Mouse (Mus musculus) ovary, adult 18-20 months (tissue): ENCODE measurements around the gene Myo15.
"Not testable (repeated sequence)": the region's sequence is repeated elsewhere in the genome, so short reads cannot be mapped to it uniquely, and the experiment has no call there.

ENCODE experiments used
- DNase-seq: peaks from one replicate; pipeline ENCODE4 v3.0.0; 2022; ENCODE audit warnings: low spot score, mixed read lengths

The Myo15 gene

GRCm38 (mm10) chr11:60508950-60509349, 39.8 kb downstream of the Myo15 start:
- DNase-seq, result no peak

DNA sequence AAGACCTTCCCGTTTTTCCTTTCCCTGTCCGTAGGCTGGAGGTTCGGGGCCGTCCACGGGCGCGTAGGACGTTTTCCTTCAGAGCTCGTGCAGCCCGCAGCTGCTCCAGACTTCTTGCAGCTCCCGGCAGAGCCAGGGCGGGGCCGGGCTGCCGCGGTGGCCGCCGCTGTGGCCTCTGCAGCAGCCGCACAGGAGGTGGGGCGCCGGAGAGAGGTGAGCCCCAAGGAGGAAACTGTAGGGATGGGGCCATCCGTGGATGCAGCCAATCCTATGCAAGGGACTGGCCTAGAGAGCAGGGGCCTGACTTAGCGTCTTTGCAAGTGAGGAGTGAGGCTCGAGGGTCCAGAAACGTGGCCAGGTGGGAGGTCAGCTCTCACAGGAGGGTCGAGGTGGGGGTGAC, 40.4 kb downstream of the Myo15 start:
- no peak for DNase-seq

DNA sequence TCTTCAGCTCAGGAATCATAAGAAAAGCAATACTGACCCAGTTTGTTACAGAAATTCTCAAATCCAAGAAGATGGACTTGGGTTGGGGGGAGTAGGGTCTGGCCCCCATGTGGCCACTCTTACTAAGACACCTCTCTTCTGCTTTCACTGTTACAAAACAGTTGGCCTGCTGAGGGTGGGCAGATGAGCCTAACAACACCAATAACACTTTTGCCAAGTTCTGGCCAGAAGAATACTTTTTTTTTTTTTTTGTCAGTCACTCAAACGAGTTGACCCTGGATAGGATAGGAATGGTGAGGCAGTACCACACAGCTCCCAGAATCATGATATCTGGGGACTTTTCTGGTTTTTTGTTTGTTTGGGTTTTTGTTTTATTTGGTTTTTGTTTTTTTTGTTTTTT, 42.8 kb downstream of the Myo15 start:
- DNase-seq, result no peak

DNA sequence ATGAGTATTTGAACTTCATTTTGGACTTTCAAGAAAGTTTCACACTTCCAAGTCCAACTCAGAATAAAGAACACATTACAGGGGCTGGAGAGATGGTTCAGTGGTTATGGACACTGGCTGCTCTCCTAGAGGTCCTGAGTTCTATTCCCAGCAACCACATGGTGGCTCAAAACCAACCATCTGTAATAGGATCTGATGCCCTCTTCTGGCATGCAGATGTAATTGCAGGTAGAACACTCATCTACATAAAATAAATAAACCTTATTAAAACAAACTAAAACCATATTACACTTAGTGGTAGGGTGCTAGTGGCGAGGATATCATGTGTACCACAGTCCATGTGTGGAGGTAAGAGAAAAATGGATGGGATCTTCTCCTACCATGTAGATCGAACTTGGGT, 43.4 kb downstream of the Myo15 start:
- no peak for DNase-seq

DNA sequence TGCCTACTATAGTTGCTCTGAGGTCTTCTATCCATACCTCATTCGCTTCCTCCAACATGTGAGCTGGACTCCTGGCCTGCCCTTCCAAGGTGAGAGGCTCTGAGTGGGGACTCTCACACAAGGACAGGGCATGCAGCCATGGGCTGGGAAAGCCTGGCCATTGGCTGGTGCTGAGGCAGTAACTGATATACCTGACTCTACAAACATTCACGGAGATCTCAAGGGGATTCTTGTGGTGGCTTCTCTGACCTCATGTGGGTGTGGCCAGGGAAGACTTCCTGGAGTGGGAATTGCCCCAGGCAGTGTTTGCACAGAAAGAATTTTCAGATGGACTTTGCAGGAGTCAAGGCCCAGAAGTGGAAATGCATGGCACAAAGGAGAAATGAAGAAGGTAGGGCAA, 45.8 kb downstream of the Myo15 start:
- DNase-seq, result no peak

DNA sequence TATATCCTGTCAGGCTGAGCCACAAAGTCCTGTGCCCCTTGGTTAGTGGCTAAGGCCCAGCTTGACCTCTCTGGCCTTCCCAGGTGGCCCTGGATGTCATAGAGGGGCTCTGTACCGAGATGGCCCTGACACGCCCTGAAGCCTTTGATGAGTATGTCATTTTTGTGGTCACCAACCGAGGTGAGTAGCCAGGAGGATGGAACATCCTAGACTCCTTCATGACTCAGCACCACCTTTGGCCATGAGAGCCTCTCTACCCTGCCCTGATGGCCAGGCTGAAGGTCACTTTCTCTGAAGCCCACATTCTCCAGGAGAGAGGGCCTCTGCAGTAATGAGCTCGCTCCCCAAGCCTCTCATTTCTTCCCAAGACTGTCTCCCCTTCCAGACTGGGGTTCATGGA, 49.2 kb downstream of the Myo15 start:
- no peak for DNase-seq

DNA sequence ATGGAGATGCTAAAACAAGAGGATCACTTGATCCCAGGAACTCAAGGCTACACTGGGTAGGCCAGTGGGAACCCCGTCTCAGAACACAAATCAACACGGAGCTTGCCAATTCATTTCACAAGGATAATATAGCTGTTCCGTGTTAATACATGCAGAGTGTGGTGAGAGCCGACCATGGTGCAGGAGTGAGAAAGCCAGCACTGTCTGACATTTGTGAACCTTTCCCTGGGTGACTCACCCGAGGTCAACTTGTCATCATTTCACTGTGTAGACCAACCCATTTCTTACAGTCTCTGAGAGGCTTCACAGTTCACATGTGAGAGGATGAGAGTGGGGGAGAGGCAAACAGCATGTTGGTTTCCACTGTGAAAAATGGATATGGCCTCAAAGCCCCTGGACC, 52.9 kb downstream of the Myo15 start:
- no peak for DNase-seq

DNA sequence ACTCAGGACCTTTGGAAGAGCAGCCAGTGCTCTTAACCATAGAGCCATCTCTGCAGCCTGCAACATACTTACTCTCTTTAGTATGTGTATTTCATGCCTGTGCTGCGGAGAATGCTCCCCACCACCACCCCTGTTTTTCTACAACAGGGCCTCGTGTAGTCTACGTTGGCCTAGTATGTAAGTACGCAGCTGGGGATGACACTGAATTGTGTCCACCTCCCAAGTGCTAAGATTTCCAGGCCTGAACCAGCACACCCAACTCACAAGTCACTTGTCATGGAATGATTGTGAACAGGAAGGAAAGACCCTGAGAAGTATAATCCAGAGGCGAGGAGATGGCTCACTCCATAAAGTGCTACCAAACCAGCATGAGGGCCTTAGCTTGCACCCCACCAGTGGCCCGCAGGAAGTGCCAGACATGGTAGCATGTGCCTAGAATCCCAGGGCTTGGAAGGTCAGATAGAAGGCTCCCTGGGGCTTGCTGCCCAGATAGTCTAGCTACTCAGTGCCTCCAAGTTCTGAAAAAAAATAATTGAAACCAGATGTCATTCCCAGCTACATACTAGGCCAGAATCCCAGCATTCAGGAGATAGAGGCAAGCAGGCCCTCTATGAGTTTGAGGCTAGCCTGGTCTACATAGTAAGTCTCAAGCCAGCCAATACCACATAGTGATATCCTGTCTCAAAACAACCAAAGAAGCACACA, 53.7 kb downstream of the Myo15 start:
- DNase-seq, result no peak

- DNase-seq, result peak; percentile 19
Measured at GRCm38 (mm10) chr11:60526461-60526860, 57.3 kb downstream of the Myo15 start.

DNA sequence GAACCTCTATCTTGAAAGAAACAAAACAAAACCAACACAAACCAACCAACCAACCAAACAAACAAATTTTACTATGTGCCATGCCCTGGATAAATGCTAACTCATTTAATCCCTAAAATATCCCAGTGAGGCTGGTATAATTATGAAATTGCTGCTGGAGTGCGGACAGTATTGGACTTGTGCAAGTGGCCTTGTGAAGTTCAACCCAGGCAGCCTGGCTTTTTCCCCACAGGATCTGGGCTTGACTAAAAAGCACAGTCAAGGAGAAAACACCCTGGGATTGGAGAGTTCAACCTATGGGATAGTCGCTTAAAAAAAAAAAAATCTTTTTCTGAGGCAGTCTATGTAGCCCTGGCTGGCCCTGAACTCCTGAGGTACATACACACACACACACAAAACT, 66.5 kb downstream of the Myo15 start:
- no peak for DNase-seq

DNA sequence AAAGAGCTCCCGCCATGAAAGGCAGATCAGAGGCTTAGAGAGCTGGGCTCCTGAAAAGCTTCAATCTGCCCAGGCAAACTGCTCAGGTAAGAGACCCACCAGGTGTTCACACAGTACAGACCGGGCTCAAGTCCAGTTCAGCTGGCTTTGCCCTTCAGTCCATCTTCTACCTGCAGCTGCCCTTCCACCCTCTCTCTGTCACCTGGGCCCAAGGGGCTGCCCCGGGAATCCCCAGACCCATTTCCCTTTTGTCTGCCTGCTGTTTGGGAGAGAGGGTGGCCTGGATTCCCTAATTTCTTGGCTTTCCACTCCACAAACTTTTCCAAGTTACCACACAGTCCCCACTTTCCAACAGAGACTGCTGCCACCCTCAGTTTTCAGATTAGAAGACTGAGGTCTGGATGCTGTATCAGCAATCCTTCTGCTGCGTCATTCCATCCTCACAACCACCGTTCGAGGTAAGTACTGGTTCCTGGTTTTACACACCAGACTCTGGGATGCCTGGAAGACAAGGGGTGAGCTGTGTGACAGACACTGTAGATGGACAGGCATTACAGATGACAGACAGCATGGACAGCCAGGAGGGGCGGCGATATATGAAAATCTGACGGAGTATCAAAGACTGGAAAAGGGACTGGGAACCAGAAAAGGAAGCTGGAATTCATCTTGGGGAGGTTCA, 67.2 kb downstream of the Myo15 start, which contains the start of gene Alkbh5:
Alkbh5 (plus strand) TSS at position 202 of the 679 bp plus-strand sequence.
- DNase-seq, result no peak

GRCm38 (mm10) chr11:60536859-60537467, 67.8 kb downstream of the Myo15 start:
- peak; percentile 84 for DNase-seq

- DNase-seq, result peak; percentile 97
Measured at GRCm38 (mm10) chr11:60537468-60538347, 68.6 kb downstream of the Myo15 start.

DNA sequence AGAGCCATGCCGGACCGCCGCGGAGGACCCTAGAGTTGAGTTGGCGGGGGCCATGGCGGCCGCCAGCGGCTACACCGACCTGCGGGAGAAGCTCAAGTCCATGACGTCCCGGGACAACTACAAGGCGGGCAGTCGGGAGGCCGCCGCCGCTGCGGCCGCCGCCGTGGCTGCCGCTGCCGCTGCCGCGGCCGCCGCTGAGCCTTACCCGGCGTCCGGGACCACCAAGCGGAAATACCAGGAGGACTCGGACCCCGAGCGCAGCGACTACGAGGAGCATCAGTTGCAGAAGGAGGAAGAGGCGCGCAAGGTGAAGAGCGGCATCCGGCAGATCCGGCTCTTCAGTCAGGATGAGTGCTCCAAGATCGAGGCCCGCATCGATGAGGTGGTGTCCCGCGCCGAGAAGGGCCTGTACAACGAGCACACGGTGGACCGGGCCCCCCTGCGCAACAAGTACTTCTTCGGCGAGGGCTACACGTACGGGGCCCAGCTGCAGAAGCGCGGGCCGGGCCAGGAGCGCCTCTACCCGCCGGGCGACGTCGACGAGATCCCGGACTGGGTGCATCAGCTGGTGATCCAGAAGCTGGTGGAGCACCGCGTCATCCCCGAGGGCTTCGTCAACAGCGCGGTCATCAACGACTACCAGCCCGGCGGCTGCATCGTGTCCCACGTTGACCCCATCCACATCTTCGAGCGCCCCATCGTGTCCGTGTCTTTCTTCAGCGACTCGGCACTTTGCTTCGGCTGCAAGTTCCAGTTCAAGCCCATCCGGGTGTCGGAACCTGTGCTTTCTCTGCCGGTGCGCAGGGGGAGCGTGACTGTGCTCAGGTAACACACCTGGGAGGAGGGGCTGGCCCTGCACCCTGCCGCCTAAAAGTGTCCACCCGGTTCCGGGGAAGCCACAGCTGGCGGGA, 69.5 kb downstream of the Myo15 start:
- DNase-seq, result no peak

DNA sequence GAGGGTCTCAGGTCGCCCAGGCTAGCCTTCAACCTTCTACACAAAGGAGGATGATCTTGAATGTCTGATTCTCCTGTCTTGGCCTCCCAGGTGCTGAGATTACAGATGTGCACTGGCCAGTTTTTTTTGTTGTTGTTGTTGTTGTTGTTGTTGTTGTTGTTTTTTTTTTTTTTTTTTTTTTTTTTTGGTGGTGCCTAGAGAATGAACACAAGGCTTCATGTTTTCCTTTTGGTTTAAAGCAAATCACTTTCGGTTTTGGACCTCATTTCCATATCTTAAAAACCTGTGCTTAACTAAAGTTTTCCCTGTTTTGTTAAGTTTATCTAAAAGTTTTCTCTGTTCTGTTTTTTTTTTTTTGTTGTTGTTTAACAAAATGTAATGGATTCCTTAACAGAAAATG, 70.4 kb downstream of the Myo15 start:
- no peak for DNase-seq

GRCm38 (mm10) chr11:60540002-60540610, 71.0 kb downstream of the Myo15 start:
- peak; percentile 15 for DNase-seq

DNA sequence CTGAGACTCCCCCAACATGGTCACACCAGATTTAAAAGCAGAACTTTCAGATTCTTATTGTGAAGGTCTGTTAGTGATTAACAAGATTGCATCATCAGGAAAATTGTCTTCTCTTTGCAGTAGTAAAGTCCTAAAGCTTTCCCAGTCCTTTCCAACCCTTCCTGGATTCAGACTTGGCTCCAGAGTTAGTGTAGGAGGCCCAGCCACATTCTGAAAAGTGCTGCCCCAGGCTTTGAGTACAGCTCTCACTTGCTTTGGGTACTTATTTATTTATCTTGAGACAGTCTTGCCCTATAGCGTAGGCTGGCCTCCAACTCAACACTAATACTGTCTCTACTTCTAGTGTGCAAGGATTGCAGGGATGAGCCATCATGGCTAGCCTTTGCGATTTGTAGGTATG, 71.6 kb downstream of the Myo15 start:
- no peak for DNase-seq

DNA sequence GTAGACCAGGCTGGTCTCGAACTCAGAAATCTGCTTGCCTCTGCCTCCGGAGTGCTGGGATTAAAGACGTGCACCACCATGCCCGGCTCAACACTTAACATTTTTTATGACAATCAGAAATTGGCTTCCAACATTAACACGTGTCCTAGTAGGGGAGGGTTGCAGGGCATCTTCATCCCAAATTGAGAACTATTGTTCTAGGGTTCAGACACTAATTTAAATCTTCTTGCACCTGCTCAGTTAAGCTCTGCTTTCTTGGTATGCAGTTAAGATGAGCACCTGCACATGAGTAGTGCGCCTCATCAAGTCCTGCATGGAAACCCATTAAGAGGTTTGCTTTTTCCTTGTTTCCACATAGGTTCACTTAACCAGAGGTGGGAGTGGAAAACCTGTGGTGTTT, 72.7 kb downstream of the Myo15 start:
- DNase-seq, result no peak

GRCm38 (mm10) chr11:60543211-60543610, 74.1 kb downstream of the Myo15 start:
- not testable (repeated sequence) for DNase-seq

GRCm38 (mm10) chr11:60545433-60545832, 76.3 kb downstream of the Myo15 start:
- DNase-seq, result no peak

DNA sequence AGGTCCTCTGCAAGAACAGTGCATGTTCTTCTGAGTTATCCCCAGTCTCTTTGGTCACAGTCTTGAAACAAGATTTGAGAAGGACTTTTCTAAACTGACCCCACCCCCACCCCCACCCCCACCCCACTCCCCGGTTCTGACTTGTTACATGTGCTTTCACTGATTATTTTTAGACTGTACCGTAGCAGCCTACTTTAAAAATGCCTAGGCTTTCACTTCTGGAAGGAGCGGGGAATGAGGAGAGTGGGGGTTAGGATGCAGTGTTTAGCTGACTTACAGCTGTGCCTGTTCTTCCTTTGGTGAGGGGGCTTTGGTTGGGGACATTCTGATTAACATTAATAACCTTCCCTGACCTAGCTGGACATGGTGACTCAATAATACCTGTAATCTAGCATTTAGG, 79.0 kb downstream of the Myo15 start:
- DNase-seq, result no peak
